Mouse (Mus musculus): ENCODE data around the gene Gm10570. TPM values are rescaled to one million over a fixed set of nuclear protein-coding genes. Genes with fewer than 3 reads are reported as not detected.

Gene Gm10570
- total and polyA plus RNA-seq, 3 experiments, result not detected

DNA sequence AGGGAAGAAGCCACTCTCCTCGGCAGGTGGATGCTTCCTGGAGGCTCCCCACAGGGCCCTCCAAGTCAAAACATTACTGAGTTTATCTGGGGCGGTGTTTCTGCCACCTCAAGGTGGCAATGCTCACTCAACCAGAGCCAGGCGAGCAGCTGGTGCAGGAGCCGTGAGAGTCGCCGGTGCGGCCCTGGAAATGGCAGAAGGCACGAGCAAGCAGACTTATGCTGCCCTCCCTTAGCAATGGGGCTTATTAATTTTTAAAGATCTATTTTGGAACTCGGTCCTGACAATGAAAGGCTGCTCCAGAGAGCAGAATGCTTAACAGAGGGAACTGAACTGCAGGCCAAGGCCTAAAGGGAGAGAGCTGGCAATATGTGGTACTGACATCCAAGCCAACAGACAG lies 18.9 kb upstream of the Gm10570 start:
- Histone ChIP-seq H3K9me3 (replicated peaks; ENCODE audit: insufficient read depth, low read length) (no peaks in the 10 kb centered on the region), H3K9ac (ENCODE audit: control insufficient read depth, low read depth, low read length, poor library complexity, severe bottlenecking) (no peak overlapping the region), H3K27ac (ENCODE audit: control insufficient read depth, low read depth, low read length) (no peak overlapping the region), H3K4me1 (ENCODE audit: control insufficient read depth in 1 of 2, insufficient read depth in 2 of 2, low read length in 2 of 2) (peaks cover 7 to 13% of the 10 kb centered on the region in 2 experiments), H3K79me2 (ENCODE audit: control insufficient read depth, insufficient read depth, low read length, poor library complexity) (no peaks in the 10 kb centered on the region), H3K27me3 (ENCODE audit: control insufficient read depth in 1 of 2, insufficient read depth in 2 of 2, low read length in 2 of 2) (no peaks in the 10 kb centered on the region), H3K36me3 (ENCODE audit: control insufficient read depth in 1 of 2, insufficient read depth in 2 of 2, low read length in 2 of 2) (peaks cover under 1 to 11% of the 10 kb centered on the region in 2 experiments), H3K4me3 (ENCODE audit: control insufficient read depth in 1 of 2, insufficient read depth in 1 of 2, low read depth in 2 of 2, low read length in 2 of 2) (no peak overlapping the region)
- no peak for TF ChIP-seq MYC (IDR thresholded peaks at IDR 0.05; ENCODE audit: low read depth, low read length)
- TF ChIP-seq RAD21 (IDR thresholded peaks at IDR 0.05; ENCODE audit: low read depth, low read length), result no peak
- no peak for DNase-seq (ENCODE audit: low read depth, low spot score)

- no peaks in the 10 kb centered on the region for H3K79me2 ChIP-seq (ENCODE audit: control insufficient read depth, insufficient read depth, low read length, poor library complexity)
- no peak overlapping the region for H3K27ac ChIP-seq (ENCODE audit: control insufficient read depth, low read depth, low read length)
- H3K9me3 ChIP-seq (replicated peaks; ENCODE audit: insufficient read depth, low read length), result no peaks in the 10 kb centered on the region
- TF ChIP-seq ZKSCAN1 (IDR thresholded peaks at IDR 0.05; ENCODE audit: low read depth, low read length) (no peak), CTCF (IDR thresholded peaks at IDR 0.05 in 2 of 3, conservative IDR thresholded peaks at IDR 0.05 in 1 of 3; ENCODE audit: control insufficient read depth in 1 of 3, insufficient read depth in 1 of 3, low read depth in 2 of 3, low read length in 3 of 3, poor library complexity in 1 of 3, severe bottlenecking in 1 of 3) (peak in 1 of 3 experiments; percentile 5; a peak in 1 of 6 replicates), GATA1 (IDR thresholded peaks at IDR 0.05; ENCODE audit: low read depth, low read length) (no peak), MAFK (IDR thresholded peaks at IDR 0.05; ENCODE audit: borderline replicate concordance, low read depth, low read length) (no peak), RCOR1 (IDR thresholded peaks at IDR 0.05; ENCODE audit: low read depth, low read length) (no peak), TCF12 (IDR thresholded peaks at IDR 0.05; ENCODE audit: low read depth, low read length) (no peak), USF1 (IDR thresholded peaks at IDR 0.05; ENCODE audit: low read depth, low read length) (no peak), MAX (IDR thresholded peaks at IDR 0.05; ENCODE audit: low read length) (no peak)
- peaks cover 7 to 13% of the 10 kb centered on the region in 2 experiments for H3K4me1 ChIP-seq (ENCODE audit: control insufficient read depth in 1 of 2, insufficient read depth in 2 of 2, low read length in 2 of 2)
- DNase-seq (ENCODE audit: low read depth, low spot score), result no peak
- no peak overlapping the region for H3K4me3 ChIP-seq (ENCODE audit: control insufficient read depth in 1 of 2, insufficient read depth in 1 of 2, low read depth in 2 of 2, low read length in 2 of 2)
- H3K27me3 ChIP-seq (ENCODE audit: control insufficient read depth in 1 of 2, insufficient read depth in 2 of 2, low read length in 2 of 2), result no peaks in the 10 kb centered on the region
- peaks cover 3 to 13% of the 10 kb centered on the region in 2 experiments for H3K36me3 ChIP-seq (ENCODE audit: control insufficient read depth in 1 of 2, insufficient read depth in 2 of 2, low read length in 2 of 2)
- H3K9ac ChIP-seq (ENCODE audit: control insufficient read depth, low read depth, low read length, poor library complexity, severe bottlenecking), result no peak overlapping the region
Measured at GRCm38 (mm10) chr4:130325446-130325845, 17.0 kb upstream of the Gm10570 start.

DNA sequence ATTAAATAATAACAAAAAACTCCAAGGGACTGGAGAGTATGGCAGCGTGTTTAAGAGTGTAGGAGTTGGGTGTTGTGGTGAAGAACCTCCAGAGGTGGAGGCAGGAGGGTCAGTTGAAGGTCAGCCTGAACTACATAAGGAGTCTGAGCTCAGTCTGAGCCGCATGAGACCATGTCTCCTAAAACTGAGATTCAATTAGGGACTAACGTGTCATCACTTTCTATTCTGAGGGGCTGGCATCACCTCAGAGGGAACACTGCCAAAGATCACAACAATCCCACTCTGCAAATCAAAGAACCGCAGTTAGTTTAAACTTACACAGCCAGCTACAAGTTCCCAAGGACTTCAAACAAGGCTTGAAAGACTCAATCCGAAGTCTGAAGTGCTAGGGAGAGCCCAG lies 15.1 kb upstream of the Gm10570 start:
- Histone ChIP-seq H3K27ac (ENCODE audit: control insufficient read depth, low read depth, low read length) (peak overlapping the region; percentile 35; the same call in 1 of the 2 replicates), H3K9me3 (replicated peaks; ENCODE audit: insufficient read depth, low read length) (no peaks in the 10 kb centered on the region), H3K9ac (ENCODE audit: control insufficient read depth, low read depth, low read length, poor library complexity, severe bottlenecking) (no peak overlapping the region), H3K4me3 (ENCODE audit: control insufficient read depth in 1 of 2, insufficient read depth in 1 of 2, low read depth in 2 of 2, low read length in 2 of 2) (no peak overlapping the region), H3K79me2 (ENCODE audit: control insufficient read depth, insufficient read depth, low read length, poor library complexity) (no peaks in the 10 kb centered on the region), H3K4me1 (ENCODE audit: control insufficient read depth in 1 of 2, insufficient read depth in 2 of 2, low read length in 2 of 2) (peaks cover 7 to 13% of the 10 kb centered on the region in 2 experiments), H3K27me3 (ENCODE audit: control insufficient read depth in 1 of 2, insufficient read depth in 2 of 2, low read length in 2 of 2) (no peaks in the 10 kb centered on the region), H3K36me3 (ENCODE audit: control insufficient read depth in 1 of 2, insufficient read depth in 2 of 2, low read length in 2 of 2) (peaks cover 3 to 13% of the 10 kb centered on the region in 2 experiments)
- DNase-seq (ENCODE audit: low read depth, low spot score), result no peak
- TF ChIP-seq CHD2 (IDR thresholded peaks at IDR 0.05; ENCODE audit: low read length) (no peak), USF2 (IDR thresholded peaks at IDR 0.05; ENCODE audit: borderline replicate concordance in 1 of 2, insufficient read depth in 1 of 2, low read depth in 1 of 2, low read length in 2 of 2) (no peak), JUND (IDR thresholded peaks at IDR 0.05; ENCODE audit: low read depth, low read length) (no peak), ZNF384 (IDR thresholded peaks at IDR 0.05; ENCODE audit: low read depth, low read length) (no peak), ETS1 (IDR thresholded peaks at IDR 0.05; ENCODE audit: low read depth, low read length) (no peak), GATA1 (IDR thresholded peaks at IDR 0.05; ENCODE audit: low read depth, low read length) (no peak), BHLHE40 (IDR thresholded peaks at IDR 0.05; ENCODE audit: borderline replicate concordance, low read depth, low read length) (no peak), POLR2A (IDR thresholded peaks at IDR 0.05; ENCODE audit: control insufficient read depth in 1 of 2, insufficient read depth in 1 of 2, low read depth in 1 of 2, low read length in 2 of 2, poor library complexity in 1 of 2) (no peak), ZKSCAN1 (IDR thresholded peaks at IDR 0.05; ENCODE audit: low read depth, low read length) (no peak), ZMIZ1 (IDR thresholded peaks at IDR 0.05; ENCODE audit: low read depth, low read length) (no peak)

Measured in MEL (cell line).